Mouse (Mus musculus) cerebellum, adult 8-10 months (tissue): ENCODE measurements around the gene Aph1a.
"Not testable (repeated sequence)": the region's sequence is repeated elsewhere in the genome, so short reads cannot be mapped to it uniquely, and the experiment has no call there.

Source experiments
- DNase-seq: peaks from one replicate; pipeline ENCODE4 v3.0.0; 2022

The Aph1a gene

DNA sequence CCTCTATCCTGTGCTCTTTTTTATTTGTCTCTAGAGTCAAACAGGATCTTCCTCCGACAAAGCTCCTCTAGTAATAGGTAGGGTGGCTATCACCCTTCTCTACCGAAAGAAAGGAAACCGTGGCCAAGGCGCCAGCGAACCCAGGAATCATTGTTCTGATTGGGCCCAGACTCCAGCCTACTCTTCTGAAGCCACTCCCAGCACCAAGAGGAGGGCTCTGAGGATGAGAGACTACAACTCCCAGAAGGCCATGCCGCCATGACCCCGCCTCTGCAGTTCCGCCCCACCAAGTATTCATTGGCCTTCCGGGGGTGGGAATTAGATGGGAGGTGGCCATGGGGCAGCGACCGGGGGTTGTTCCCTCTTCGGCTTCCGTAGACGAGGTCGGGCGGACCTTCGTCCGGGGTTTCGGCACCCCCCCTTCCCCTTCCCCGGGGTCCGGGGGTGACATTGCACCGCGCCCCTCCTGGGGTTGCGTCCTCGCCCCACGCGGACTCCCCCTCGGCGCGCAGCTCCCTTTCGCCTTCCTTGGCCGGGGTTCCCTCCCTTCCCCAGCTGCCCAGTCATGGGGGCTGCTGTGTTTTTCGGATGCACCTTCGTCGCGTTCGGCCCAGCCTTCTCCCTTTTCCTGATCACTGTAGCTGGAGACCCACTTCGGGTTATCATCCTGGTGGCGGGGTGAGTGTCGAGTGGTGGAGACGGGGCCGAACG lies at the start of gene Aph1a:
Gene Aph1a, plus strand, starts transcription at position 364 of the 711 bp plus-strand sequence.
- peak; percentile 96 for DNase-seq

DNA sequence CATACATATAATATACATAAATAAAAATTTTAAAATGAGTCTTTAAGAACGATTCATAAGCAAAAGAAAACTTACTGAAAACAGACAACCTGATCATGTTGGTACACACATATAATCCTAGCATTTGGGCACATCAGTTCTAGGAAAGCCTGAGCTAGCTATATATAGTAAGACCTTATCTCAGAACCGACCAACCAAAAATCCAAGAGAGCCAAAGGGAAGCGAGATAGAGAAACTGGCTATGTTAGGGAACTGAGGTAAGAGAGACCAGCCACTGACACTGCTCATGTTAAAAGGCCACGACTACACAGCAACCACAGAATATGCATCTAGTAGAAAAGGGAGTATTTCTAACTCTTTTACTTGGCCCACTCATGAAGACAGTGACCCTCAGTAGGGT lies 43.2 kb upstream of the Aph1a start:
- no peak for DNase-seq

DNA sequence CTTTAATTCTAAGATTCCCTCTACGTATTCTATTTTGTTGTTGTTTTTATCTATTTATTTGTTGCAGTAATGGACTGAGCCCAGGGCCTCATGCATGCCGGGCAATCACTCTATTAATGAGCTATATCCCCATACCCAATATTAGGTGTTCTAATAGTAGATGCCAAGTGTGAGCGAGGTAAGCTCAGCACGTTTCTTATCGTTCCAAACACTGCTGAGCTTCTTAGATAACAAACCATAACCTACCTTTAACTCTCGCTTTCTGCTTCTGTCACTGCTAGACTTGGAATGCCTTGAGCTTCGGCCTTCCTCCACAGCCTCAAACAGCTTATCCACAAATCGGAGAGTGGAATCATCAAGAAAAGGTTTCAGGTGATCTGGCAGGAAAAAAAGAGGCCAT lies 42.5 kb upstream of the Aph1a start:
- DNase-seq = no peak

DNA sequence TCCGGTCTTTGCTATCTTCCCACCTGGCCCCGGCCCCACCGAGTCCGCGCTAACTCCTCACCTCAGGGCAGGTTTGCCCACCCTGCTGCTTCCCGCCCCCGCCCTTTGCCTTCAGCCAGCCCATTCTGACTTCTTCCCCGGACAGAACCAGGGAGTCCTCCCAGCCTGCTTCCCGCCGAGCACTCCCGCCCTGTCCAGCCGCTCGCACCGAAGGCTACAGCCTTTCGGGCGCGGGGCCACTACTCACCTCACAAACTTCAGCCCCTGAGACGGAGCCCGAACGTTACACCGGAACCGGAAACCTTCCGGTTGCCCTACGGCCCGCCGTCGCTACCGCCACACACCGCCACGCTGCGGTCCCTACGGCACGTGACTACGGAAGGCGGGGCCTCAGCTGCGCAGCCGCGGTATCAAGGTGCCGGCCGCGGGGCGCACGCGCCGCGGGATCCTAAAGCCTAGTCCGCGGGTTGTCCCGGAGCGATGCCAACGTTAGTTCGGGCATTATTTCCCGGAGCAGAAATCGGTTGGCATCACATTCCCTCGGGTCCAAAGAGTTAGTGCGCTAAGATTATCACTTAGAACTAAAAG lies 38.2 kb upstream of the Aph1a start, which contains the start of gene Prpf3:
Gene Prpf3, minus strand, starts transcription at position 384 of the 588 bp plus-strand sequence.
- peak; percentile 92 for DNase-seq

DNA sequence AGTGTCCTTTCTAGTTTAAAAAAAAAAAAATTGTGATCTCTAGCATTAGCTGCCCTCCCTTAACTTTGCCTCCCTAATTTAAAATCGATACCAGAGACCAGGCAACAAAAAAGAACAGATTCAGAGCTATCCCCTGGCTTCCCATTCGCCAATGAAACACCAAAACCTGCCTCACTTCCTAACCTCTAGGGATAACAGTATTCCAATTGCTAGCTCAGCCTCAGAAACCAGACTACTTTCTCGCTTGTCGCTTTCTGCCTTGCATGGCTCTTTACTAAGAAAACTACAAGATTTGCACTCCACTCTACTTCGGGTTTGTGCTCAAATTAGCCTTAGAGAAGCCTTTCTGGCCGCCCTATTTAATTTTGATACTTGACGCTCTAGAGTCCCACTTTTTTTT lies 37.7 kb upstream of the Aph1a start:
- no peak for DNase-seq

DNA sequence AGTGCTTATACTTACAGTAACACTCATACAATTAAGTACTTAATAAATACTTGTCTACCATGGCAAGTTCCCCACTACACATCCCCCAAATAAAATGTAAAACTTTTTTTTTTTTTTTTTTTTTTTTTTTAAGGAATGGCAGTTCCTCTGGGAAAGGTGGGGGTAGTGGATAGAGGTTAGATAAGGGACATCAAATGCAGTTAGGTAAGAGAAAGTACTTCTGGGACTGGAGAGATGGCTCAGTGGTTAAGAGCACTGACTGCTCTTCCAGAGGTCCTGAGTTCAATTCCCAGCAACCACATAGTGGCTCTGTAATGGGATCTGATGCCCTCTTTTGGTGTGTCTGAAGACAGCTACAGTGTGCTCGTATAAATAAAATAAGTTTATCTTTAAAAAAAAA lies 36.7 kb upstream of the Aph1a start:
- DNase-seq = not testable (repeated sequence)

DNA sequence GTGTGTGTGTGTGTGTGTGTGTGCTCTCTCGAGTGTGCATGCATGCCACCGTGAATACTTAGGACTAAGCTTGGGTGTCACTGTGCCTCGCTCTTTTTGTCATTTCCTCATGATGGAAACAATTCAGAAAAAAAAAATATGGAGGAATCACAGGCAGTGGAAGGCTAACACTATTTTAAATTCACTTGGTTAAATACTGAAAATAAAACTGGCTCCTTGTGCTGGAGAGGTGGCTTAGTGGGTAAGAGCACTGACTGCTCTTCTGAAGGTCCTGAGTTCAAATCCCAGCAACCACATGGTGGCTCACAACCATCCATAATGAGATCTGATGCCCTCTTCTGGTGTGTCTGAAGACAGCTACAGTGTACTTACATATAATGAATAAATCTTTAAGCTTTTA lies 35.5 kb upstream of the Aph1a start:
- DNase-seq = not testable (repeated sequence)

DNA sequence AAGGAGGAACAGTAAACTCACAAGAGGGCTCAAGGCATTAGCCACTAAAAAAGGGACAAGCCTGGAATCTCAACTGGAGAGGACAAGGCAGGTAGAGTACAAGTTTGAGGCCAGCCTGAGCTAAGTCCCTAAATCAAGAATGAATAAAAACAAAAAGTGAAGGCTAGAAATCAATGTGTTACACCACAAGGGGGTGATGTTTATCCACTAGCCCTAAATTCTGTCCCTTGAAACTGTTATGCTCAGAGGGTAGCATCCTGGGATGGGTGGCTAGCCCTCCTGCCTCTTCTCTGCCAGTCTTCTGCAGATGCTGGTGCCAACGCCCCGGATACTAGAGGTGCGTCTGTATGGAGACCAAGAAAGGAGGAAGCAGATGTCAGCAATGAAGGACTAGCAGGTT lies 33.4 kb upstream of the Aph1a start:
- no peak for DNase-seq

DNA sequence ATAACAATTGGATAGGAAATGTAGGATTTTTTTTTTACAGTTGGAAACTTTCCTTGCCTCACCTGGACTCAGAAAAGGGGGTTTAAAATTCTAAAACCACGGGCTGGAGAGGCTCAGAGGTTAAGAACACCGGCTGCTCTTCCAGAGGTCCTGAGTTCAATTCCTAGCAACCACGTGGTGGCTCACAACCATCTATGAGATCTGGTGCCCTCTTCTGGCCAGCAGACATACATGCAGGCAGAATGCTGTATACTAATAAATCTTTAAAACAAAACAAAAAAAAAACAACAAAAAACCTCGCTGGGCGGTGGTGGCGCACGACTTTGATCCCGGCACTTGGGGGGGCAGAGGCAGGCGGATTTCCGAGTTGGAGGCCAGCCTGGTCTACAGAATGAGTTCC lies 32.6 kb upstream of the Aph1a start:
- no peak for DNase-seq

DNA sequence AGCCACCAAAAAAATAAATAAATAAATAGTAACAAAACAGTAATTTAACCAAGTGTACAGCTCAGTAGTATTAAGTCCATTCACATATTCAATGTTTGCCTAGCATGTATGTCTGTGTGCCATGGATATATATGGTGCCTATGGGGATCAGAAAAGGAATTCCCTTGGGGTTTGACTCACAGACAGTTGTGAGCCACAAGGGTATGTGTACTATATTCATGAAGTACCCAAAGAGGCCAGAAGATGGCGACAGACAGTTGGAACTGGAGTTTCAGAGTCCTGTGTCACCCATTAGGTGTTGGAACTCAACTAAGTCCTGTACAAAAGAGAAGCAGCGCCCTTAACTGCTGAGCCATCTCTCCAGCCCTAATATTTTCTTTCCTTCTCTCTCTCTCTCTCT lies 32.0 kb upstream of the Aph1a start:
- peak; percentile 63 for DNase-seq

DNA sequence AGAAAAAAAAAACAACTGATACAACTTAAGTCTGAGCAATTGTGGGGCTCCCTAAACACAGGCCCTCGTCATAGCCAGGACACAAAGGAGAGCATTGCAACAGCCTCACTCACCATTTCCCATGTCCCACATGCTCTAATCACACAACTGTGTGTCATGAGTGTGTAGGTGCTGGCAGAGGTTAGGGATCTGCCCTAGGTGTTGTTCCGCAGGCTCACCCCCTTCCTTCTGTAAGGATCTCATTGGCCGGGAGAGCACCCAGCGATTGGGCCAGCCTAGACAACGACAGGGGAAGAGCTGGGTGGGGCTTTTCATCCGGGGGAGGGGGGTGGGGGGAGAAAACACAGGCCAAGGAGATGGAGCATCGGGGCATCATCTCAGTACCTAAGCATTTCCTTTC lies 30.2 kb upstream of the Aph1a start:
- DNase-seq = no peak

DNA sequence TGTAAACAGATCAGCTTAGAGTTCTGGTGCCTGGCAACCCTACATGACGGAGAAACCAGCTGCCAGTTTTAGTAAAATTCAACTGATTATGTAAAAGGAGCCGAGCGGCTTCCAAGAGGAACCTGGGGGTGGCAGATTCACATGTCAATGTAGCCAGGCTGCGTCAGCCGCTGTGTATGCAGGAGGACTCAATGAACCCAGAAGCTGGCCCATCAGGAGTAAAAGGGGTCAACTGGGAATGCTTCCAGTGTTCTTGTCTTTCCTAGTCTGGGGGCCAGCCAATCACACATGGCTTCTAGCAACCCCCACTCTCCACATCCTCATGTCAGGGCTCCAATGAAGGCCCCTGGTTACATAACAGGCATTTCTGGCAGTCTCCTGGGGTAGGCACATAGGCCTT lies 28.7 kb upstream of the Aph1a start:
- DNase-seq = no peak

DNA sequence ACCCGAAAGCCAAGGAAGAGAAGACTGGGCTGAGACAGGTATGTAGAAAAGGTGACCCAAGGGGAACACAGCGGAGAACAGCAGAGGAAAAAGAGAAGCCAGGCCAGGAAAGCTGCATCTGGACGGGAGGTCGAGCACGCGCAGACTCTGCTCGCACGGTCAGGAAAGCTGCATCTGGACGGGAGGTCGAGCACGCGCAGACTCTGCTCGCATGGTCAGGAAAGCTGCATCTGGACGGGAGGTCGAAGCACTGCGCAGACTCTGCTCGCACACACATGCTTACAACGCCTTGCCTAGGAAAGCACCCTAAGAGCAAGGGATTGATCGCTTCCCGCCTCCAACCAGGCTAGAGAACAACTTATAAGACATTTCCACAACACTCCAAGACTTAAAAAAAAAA lies 28.2 kb upstream of the Aph1a start:
- DNase-seq = no peak

DNA sequence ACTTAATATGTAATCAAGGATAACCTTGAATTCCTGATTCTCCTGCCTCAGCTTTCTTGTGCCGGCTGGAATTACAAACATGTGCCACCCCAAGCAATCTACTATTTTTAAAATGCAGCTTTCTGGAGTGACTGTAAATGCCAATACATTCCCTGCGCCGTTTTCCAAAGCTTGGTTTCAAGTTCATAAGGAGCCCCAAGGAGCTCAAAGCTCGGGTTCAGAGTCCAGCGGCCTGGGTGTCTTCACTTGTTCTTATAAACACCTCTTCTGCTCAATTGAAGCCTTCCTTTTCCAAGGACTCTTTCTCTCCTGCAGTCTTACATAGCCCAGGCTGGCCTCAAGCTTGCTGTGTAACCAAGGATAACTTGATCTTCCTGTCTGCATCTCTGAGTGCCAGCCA lies 27.7 kb upstream of the Aph1a start:
- DNase-seq = no peak

DNA sequence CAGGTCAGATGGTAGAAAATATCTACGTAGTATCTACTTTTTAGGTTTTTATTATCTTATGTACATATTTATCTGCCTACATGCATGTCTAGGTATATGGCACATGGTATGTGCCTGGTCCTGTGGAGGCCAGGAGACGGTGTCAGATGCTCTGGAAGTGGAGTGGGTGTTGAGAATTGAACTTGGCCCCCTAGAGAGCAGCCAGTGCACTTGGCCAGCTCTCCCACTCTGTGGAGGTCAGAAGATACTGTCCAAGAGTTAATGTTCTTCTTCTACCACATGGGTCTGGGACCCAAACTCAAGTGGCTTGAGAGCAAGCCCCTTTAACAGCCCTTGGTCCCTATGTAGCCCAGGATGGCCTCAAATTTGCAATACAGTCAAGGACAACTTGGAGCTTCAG lies 26.4 kb upstream of the Aph1a start:
- DNase-seq = no peak

DNA sequence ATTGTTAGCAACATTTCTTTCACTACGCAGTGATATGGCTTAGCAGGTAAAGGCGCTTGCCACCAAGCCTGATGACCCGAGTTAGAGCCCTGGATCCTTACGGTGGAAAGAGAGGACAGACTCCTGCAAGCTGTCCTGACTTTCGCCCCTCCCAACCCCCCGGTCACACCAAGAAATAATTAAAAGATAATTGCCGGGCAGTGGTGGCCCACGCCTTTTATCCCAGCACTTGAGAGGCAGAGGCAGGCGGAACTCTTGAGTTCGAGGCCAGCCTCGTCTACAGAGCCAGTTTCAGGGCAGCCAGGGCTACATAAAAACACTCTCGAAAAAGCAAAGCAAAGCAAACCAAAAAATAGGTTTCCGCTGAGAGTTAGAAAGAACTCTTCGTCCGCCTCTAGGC lies 22.8 kb upstream of the Aph1a start:
- no peak for DNase-seq

DNA sequence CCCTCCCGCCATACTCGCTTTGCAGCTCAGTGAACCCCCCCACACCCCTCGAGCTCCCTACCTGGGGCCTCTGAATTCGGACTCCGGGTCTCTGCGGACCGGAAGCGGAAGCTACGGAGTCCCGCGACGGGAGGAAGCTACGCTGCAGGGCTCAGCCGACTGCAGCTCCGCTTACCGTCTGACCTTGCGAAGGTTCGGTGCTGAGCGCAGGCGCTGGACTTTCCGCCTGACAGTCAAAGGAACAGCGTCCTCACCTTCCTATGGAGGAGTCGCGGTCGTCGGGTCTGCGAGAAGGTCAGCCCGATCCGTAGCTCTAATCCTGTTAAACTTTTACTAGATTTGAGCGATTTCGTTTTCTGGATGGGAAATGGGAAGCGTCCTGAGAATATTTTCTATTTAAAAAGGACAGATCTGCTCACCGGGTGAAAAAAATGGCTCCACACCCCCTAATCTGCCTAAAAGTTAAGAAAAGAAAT lies 22.3 kb upstream of the Aph1a start, which contains the start of gene Mrps21:
Gene Mrps21, minus strand, starts transcription at position 128 of the 476 bp plus-strand sequence.
- DNase-seq = peak; percentile 79

DNA sequence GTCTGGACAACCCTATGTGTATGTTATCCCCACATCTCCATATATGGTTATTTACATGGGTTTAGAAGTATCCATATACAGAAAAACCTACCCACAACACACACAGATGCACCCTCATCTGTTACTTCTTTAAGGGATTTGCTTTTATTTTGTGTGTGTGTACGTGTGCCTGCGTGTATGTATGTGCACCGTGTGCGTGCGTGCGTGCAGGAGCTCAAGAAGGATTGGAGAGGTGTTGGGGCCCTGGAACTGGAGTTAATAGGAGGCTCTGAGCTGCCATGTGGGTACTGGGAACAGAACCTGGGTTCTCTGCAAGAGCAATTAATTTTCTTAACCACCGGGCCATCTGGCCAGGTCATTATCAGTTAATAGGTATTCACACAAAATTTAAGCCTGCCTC lies 21.7 kb upstream of the Aph1a start:
- no peak for DNase-seq

DNA sequence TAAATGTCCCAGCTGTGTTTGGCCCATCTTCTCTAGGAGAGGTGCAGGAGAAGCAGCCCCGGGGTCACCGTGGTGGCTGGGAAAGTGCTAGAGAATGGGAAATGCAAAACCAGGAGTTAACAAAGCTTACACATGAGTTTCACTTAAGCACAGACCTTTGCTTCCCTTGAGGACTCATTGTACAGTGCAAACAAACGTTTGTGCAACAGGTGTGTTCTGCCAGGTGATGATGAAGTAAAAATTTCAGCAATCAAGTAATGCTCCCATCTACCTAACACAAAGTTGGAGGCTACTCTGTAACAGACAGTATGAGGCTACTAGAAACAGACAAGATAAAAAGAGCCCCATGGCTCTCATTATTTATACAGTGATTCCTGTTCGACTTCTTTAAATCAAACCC lies 14.7 kb upstream of the Aph1a start:
- no peak for DNase-seq

DNA sequence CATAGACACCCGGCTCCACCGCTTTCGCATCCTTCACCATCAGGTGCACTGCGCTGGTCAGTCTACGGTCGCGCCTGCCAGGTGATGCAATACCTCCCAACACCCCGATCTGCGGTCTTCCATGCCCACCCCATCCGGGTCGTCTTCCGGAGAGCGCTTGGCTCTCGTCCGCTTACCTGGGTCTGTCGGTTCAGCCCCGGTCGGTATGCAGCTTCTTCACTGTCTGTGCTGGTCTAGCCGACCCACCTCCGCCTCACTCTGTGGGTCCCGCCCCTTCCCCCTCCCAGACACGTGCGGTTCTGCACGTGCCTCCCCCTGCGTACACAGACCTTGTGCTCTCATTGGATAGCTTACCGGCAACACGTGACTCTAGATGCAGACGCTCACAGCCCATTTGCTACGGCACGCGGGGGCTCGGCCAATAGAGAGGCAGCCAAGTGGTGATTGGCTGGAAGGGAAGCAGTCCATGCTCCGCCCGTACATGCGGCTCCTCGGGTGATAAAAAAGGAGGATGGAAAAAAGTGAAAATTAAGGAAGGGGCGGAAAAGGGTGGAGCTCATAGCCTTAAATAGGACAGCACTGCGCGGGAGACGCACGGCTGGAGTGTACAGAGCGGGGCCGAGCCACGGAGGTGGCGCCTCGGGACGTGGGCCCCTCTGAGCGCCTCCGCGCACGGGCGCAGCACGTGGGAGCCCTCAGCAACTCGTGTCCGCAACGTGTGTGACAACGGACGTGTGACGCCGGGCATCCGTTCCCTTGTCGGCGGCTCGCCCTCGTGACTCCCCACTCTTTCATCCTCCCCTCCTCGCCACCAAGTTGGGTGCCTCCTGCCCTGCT lies 11.6 kb upstream of the Aph1a start, which contains the start of gene Ciart:
Gene Ciart, minus strand, starts transcription at position 273 of the 837 bp plus-strand sequence.
- DNase-seq = peak; percentile 90

DNA sequence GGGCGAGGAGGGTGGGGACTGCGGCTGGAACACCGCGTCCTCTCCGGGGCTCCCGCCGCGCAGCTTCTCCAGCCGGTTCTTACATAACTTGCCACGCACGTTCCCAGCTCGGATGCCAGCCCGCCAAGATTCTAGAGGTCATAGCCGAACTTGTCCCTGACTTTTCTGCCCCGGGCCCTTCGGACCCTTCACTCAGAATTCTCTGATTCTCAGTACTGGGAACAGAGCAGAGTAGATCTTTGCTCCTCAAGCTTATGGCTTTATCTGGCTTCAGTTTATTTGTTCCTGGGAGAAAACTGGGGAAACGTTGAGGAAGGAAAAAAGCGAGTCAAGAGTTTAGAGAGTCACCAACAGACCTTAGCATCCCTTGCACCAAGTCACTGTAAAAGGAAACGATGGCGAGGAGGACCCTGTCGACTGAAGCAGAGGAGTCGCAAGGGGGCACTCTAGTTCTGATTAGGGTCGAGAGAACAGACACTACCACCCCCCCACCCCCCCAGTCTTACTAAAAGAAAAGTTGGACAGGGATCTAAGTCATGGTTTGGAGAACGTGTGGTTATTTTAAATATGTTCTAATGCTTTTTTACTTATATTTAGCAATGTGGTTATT lies 10.8 kb upstream of the Aph1a start:
- peak; percentile 57 for DNase-seq

DNA sequence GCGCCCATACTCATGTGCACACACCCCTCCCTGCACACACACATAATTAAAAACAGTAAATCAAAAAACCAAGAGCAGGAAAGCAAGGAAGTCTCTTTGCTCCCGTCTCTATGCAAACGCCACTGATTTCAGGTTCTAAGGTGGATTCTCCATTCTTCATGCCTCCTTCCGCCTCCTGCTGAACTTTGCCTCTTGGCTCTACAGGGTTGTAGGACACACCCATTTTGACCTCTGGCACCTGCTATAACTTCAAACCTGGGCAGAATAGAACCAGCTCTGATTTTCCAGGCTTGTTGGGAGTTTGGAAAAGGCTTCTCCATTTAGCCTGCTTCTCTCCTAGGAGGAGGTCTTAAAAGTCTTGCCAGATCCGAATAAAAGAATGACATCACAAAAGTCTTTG lies 9.4 kb upstream of the Aph1a start:
- DNase-seq = no peak

DNA sequence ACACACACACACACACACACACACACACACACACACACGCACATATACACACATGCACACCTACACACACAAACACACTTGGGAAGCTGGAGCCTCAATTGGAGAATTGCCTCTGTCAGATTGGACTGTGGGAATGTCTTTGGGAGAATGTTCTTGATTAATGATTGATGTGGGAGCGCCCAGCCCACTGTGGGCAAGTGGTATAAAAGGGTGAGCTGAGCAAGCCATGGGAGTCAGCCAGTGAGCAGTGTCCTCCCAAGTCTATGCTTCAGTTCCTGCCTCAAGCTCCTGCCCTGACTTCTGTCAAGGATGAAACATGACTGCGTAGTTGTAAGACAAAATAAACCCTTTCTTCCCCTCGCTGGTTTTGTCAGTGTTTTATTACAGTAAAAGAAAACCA lies 6.2 kb upstream of the Aph1a start:
- DNase-seq = no peak
